In the genomic region with DNA sequence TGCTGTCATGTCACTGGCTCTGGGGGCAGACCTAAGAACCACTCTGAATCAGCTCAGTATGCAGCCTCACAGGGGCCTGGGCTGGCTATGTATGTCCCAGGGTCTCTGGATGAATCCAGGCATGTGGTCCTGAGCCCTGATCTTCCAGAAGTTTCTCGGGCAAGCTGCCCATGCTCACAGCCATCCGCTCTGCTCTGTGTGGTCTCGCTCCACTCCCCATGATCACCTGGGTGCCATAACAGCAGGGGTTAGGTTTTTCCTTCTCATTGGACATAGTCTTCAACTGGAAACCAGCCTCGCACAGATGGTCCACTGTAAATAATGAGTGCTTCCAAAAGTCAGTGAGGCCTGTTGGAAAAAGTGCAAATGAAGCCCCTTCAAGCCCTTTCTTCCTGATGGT, we compare ENCODE assay signal across 23 mouse cellular contexts.
DNase-seq lines count a peak whose midpoint lies in the region; TF ChIP-seq lines count a peak whose summit lies in the region.
"Had no signal": no experiment of that assay in that cellular context is flagged by ENCODE, and none has a peak within 500 bp of the region (broad histone marks: within the 10 kb centered on the region; RNA-seq: fewer than 3 reads in every experiment).

No protein-coding gene starts in this region.

- no peak overlapping the region for H3K4me3 ChIP-seq in left cerebral cortex, adult 2 months
- H3K4me3 ChIP-seq: forebrain, embryonic 10.5 days; forebrain, embryonic 13.5 days; heart, adult 2 months; heart, embryonic 10.5 days; heart, embryonic 13.5 days had no signal

- no peak for TF ChIP-seq CTCF in left cerebral cortex, adult 2 months (IDR thresholded peaks at IDR 0.05)

- H3K27ac ChIP-seq in left cerebral cortex, adult 2 months = no peak overlapping the region
- H3K27ac ChIP-seq: forebrain, embryonic 10.5 days; forebrain, embryonic 13.5 days; heart, adult 2 months; heart, embryonic 13.5 days; hindbrain, embryonic 14.5 days; hindbrain, postnatal 0 days had no signal

- DNase-seq in cerebellum, postnatal 14 days = peak; percentile 47 to 48
- no peak for DNase-seq in cerebellum, adult 11 months
- peak; percentile 67 for DNase-seq in left cerebral cortex, postnatal 4 days
- DNase-seq in left cerebral cortex, adult 2 months (ENCODE audit: extremely low spot score in 1 of 2, low spot score in 2 of 2) = no peak
- peak; percentile 10 for DNase-seq in thymus, postnatal 4 days
- DNase-seq in thymus, postnatal 25 days = no peak
- DNase-seq in adrenal gland, adult 2 months = no peak
- DNase-seq: adrenal gland, adult 8-10 months; adrenal gland, postnatal 25 days; B cell, adult 2 months; cerebellum, adult 18-20 months; cerebellum, adult 9-10 months; gastrocnemius, postnatal 10 days; gastrocnemius, postnatal 36 days; heart, adult 2 months; heart, postnatal 14 days; heart, postnatal 4 days had no signal

- intact Hi-C loops in left cerebral cortex, postnatal 4 days (cut with DNase I) = no loop called here
- intact Hi-C loops in left cerebral cortex, adult 2 months (cut with DNase I) = no loop called here

Comparison
In these comparisons a context has a peak if more than half of its experiments do, and no peak if none do; other contexts are left out.
1. DNase-seq: peak in cerebellum, postnatal 14 days (2 of 2), left cerebral cortex, postnatal 4 days (single experiment) and thymus, postnatal 4 days (single experiment); none in cerebellum, adult 11 months (single experiment), left cerebral cortex, adult 2 months (0 of 2), thymus, postnatal 25 days (single experiment) and adrenal gland, adult 2 months (single experiment).